Mouse (Mus musculus) liver, embryonic 12.5 days (tissue): Measurements from ENCODE around the gene Ifitm10. TPM values are rescaled to one million over a fixed set of nuclear protein-coding genes. Genes with fewer than 3 reads are reported as not detected.
A peak's percentile ranks its signal among the peaks of the same experiment; 100 is the strongest.

Source experiments
- ATAC-seq: fragments of 200-750 bp; cut with Nextera tagmentation; 2 replicates; pipeline ENCODE4 v1.8.0; 2017; ENCODE audit warnings: moderate number of reproducible peaks, mild to moderate bottlenecking, moderate library complexity
- H3K27ac ChIP-seq: fragments of 300-500 bp; sonication (generic); 2 replicates; pipeline ENCODE4 v1.5.1; 2016; ENCODE audit warnings: mild to moderate bottlenecking
- H3K27me3 ChIP-seq: fragments of 300-500 bp; sonication (generic); replicated peaks from 2 replicates; pipeline ENCODE4 v1.6.1; 2016; ENCODE audit warnings: mild to moderate bottlenecking, moderate library complexity
- H3K36me3 ChIP-seq: fragments of 300-500 bp; sonication (generic); 2 replicates; pipeline ENCODE4 v1.6.1; 2016; ENCODE audit warnings: mild to moderate bottlenecking, moderate library complexity
- H3K4me1 ChIP-seq: fragments of 300-500 bp; sonication (generic); 2 replicates; pipeline ENCODE4 v1.6.1; 2016
- H3K4me2 ChIP-seq: fragments of 300-500 bp; sonication (generic); 2 replicates; pipeline ENCODE4 v1.6.1; 2016; ENCODE audit warnings: mild to moderate bottlenecking, moderate library complexity
- H3K4me3 ChIP-seq: fragments of 300-500 bp; sonication (generic); 2 replicates; pipeline ENCODE4 v1.5.1; 2016; ENCODE audit warnings: mild to moderate bottlenecking, moderate library complexity
- H3K9ac ChIP-seq: fragments of 300-500 bp; sonication (generic); 2 replicates; pipeline ENCODE4 v1.6.1; 2016; ENCODE audit warnings: mild to moderate bottlenecking, moderate library complexity
- H3K9me3 ChIP-seq: fragments of 300-500 bp; sonication (generic); replicated peaks from 2 replicates; pipeline ENCODE4 v1.6.1; 2016; ENCODE audit warnings: mild to moderate bottlenecking, moderate library complexity
- WGBS: fragments of 180-500 bp; shearing (Covaris S2); methylation state at CpG from one replicate; pipeline ENCODE4 v1.1.7; 2016; ENCODE audit not compliant: insufficient replicate concordance; 5-methylcytosine and 5-hydroxymethylcytosine counted together
- polyA plus RNA-seq: library from polyadenylated mRNA; unstranded; fragments of >200 nt; fragmentation: Nextera tagmentation; extraction: Ambion mirVana; gene quantifications from 2 replicates; pipeline ENCODE4 v1.2.1, GENCODE M21; 2016

Ifitm10 gene
- polyA plus RNA-seq, 1 experiment from 2014 or later: 2.5 TPM

GRCm38 (mm10) chr7:142375261-142375724 lies 1.7 kb upstream of the Ifitm10 start:
- Histone ChIP-seq H3K4me2 (no peak overlapping the region), H3K9me3 (no peaks in the 10 kb centered on the region), H3K27ac (peak overlapping the region; percentile 84), H3K36me3 (peaks cover 59% of the 10 kb centered on the region), H3K27me3 (peaks cover 41% of the 10 kb centered on the region), H3K4me1 (peaks cover 93% of the 10 kb centered on the region), H3K9ac (peak overlapping the region; percentile 34; the same call in 1 of the 2 replicates), H3K4me3 (no peak overlapping the region)
- no peak for ATAC-seq
- WGBS: 83% methylated on average over 6 of the region's 6 CpGs

GRCm38 (mm10) chr7:142374413-142375015 lies 961 bp upstream of the Ifitm10 start:
- no peak overlapping the region for H3K27ac ChIP-seq
- H3K9me3 ChIP-seq: no peaks in the 10 kb centered on the region
- H3K9ac ChIP-seq: peak overlapping the region; percentile 4; the same call in 1 of the 2 replicates
- 82% methylated on average over 5 of the region's 5 CpGs for WGBS
- H3K27me3 ChIP-seq: peaks cover 49% of the 10 kb centered on the region
- peaks cover 51% of the 10 kb centered on the region for H3K36me3 ChIP-seq
- H3K4me1 ChIP-seq: peaks cover 93% of the 10 kb centered on the region
- H3K4me3 ChIP-seq: no peak overlapping the region
- H3K4me2 ChIP-seq: no peak overlapping the region
- no peak for ATAC-seq

GRCm38 (mm10) chr7:142373039-142373438 lies 514 bp downstream of the Ifitm10 start:
- no peak for ATAC-seq
- no peak overlapping the region for H3K4me3 ChIP-seq
- H3K27ac ChIP-seq: no peak overlapping the region
- peaks cover 80% of the 10 kb centered on the region for H3K4me1 ChIP-seq
- no peak overlapping the region for H3K4me2 ChIP-seq
- 70% methylated on average over 5 of the region's 5 CpGs for WGBS
- H3K9me3 ChIP-seq: no peaks in the 10 kb centered on the region
- no peak overlapping the region for H3K9ac ChIP-seq
- H3K27me3 ChIP-seq: peaks cover 64% of the 10 kb centered on the region
- H3K36me3 ChIP-seq: peaks cover 36% of the 10 kb centered on the region

GRCm38 (mm10) chr7:142371768-142372661 lies 1.5 kb downstream of the Ifitm10 start:
- Histone ChIP-seq H3K9ac (peak overlapping the region; percentile 50), H3K27me3 (peaks cover 73% of the 10 kb centered on the region), H3K27ac (no peak overlapping the region), H3K4me2 (peak overlapping the region; percentile 76), H3K4me1 (peaks cover 70% of the 10 kb centered on the region), H3K9me3 (no peaks in the 10 kb centered on the region), H3K36me3 (peaks cover 27% of the 10 kb centered on the region), H3K4me3 (peak overlapping the region; percentile 54)
- WGBS: 4% methylated on average over 64 of the region's 64 CpGs
- no peak for ATAC-seq

GRCm38 (mm10) chr7:142371398-142371767 lies 2.2 kb downstream of the Ifitm10 start:
- Histone ChIP-seq H3K9me3 (no peaks in the 10 kb centered on the region), H3K27ac (no peak overlapping the region), H3K36me3 (peaks cover 21% of the 10 kb centered on the region), H3K4me2 (peak overlapping the region; percentile 76), H3K9ac (no peak overlapping the region), H3K27me3 (peaks cover 73% of the 10 kb centered on the region), H3K4me3 (peak overlapping the region; percentile 54), H3K4me1 (peaks cover 64% of the 10 kb centered on the region)
- ATAC-seq: no peak
- WGBS: 35% methylated on average over 11 of the region's 11 CpGs

GRCm38 (mm10) chr7:142370937-142371336 lies 2.6 kb downstream of the Ifitm10 start:
- Histone ChIP-seq H3K9me3 (no peaks in the 10 kb centered on the region), H3K36me3 (peaks cover 16% of the 10 kb centered on the region), H3K4me1 (peaks cover 59% of the 10 kb centered on the region), H3K4me2 (peak overlapping the region; percentile 76), H3K4me3 (no peak overlapping the region), H3K9ac (no peak overlapping the region), H3K27me3 (peaks cover 77% of the 10 kb centered on the region), H3K27ac (no peak overlapping the region)
- 73% methylated on average over 18 of the region's 18 CpGs for WGBS
- no peak for ATAC-seq

GRCm38 (mm10) chr7:142369820-142370219 lies 3.7 kb downstream of the Ifitm10 start:
- Histone ChIP-seq H3K4me1 (peaks cover 51% of the 10 kb centered on the region), H3K27ac (no peak overlapping the region), H3K9ac (no peak overlapping the region), H3K36me3 (peaks cover 5% of the 10 kb centered on the region), H3K4me3 (no peak overlapping the region), H3K27me3 (peaks cover 77% of the 10 kb centered on the region), H3K4me2 (no peak overlapping the region), H3K9me3 (no peaks in the 10 kb centered on the region)
- 46% methylated on average over 6 of the region's 6 CpGs for WGBS
- ATAC-seq: no peak

GRCm38 (mm10) chr7:142368856-142369255 lies 4.7 kb downstream of the Ifitm10 start:
- Histone ChIP-seq H3K27ac (no peak overlapping the region), H3K27me3 (peaks cover 70% of the 10 kb centered on the region), H3K9me3 (no peaks in the 10 kb centered on the region), H3K4me2 (no peak overlapping the region), H3K4me1 (peaks cover 41% of the 10 kb centered on the region), H3K4me3 (no peak overlapping the region), H3K36me3 (no peaks in the 10 kb centered on the region), H3K9ac (no peak overlapping the region)
- no peak for ATAC-seq
- WGBS: 73% methylated on average over 2 of the region's 2 CpGs

GRCm38 (mm10) chr7:142363107-142363506 lies 10.4 kb downstream of the Ifitm10 start:
- Histone ChIP-seq H3K4me3 (no peak overlapping the region), H3K4me1 (peaks cover 15% of the 10 kb centered on the region), H3K27me3 (peaks cover 21% of the 10 kb centered on the region), H3K27ac (no peak overlapping the region), H3K9ac (no peak overlapping the region), H3K4me2 (no peak overlapping the region), H3K9me3 (no peaks in the 10 kb centered on the region), H3K36me3 (no peaks in the 10 kb centered on the region)
- 65% methylated on average over 4 of the region's 4 CpGs for WGBS
- no peak for ATAC-seq

- Histone ChIP-seq H3K36me3 (no peaks in the 10 kb centered on the region), H3K9me3 (no peaks in the 10 kb centered on the region), H3K27me3 (peaks cover 15% of the 10 kb centered on the region; the same call in 1 of the 2 replicates), H3K27ac (no peak overlapping the region), H3K4me2 (no peak overlapping the region), H3K9ac (no peak overlapping the region), H3K4me1 (peaks cover 24% of the 10 kb centered on the region), H3K4me3 (no peak overlapping the region)
- no peak for ATAC-seq
Observed at GRCm38 (mm10) chr7:142360743-142361142, 12.8 kb downstream of the Ifitm10 start.

- no peak for ATAC-seq
- Histone ChIP-seq H3K4me2 (no peak overlapping the region), H3K27ac (peak overlapping the region; percentile 28; the same call in 1 of the 2 replicates), H3K9ac (no peak overlapping the region), H3K27me3 (peaks cover 15% of the 10 kb centered on the region; the same call in 1 of the 2 replicates), H3K4me3 (no peak overlapping the region), H3K9me3 (no peaks in the 10 kb centered on the region), H3K36me3 (no peaks in the 10 kb centered on the region), H3K4me1 (peaks cover 37% of the 10 kb centered on the region)
- 63% methylated on average over 8 of the region's 8 CpGs for WGBS
Observed at GRCm38 (mm10) chr7:142359129-142359528, 14.4 kb downstream of the Ifitm10 start.

GRCm38 (mm10) chr7:142357566-142357965 lies 16.0 kb downstream of the Ifitm10 start:
- Histone ChIP-seq H3K4me2 (no peak overlapping the region), H3K36me3 (no peaks in the 10 kb centered on the region), H3K9me3 (no peaks in the 10 kb centered on the region), H3K4me1 (peaks cover 53% of the 10 kb centered on the region), H3K9ac (no peak overlapping the region), H3K27me3 (peaks cover 15% of the 10 kb centered on the region; the same call in 1 of the 2 replicates), H3K27ac (no peak overlapping the region), H3K4me3 (no peak overlapping the region)
- no peak for ATAC-seq
- WGBS: 62% methylated on average over 3 of the region's 3 CpGs
